Mouse (Mus musculus): ENCODE measurements around the gene Fgf2. TPM values are rescaled to one million over a fixed set of nuclear protein-coding genes. Genes with fewer than 3 reads are reported as not detected.

Fgf2 gene
- total RNA-seq, 2 experiments from 2014 or later = 15.9 to 17.5 TPM

GRCm38 (mm10) chr3:37414413-37414960, 66.3 kb downstream of the Fgf2 start:
- peak; percentile 84 for DNase-seq

- DNase-seq = no peak
Measured at GRCm38 (mm10) chr3:37418341-37418740, 70.2 kb downstream of the Fgf2 start.

GRCm38 (mm10) chr3:37418961-37419457, 70.9 kb downstream of the Fgf2 start:
- peak; percentile 57 for DNase-seq

GRCm38 (mm10) chr3:37419458-37419991, 71.4 kb downstream of the Fgf2 start, which contains the start of gene Spata5:
TSS of gene Spata5 (plus strand) at chr3:37419896.
- peak; percentile 97 for DNase-seq

GRCm38 (mm10) chr3:37420072-37420471, 71.9 kb downstream of the Fgf2 start, which contains the start of gene Nudt6:
TSS of gene Nudt6 (minus strand) at chr3:37420211.
- peak; percentile 94 for DNase-seq

- DNase-seq = no peak
Measured at GRCm38 (mm10) chr3:37420641-37421040, 72.5 kb downstream of the Fgf2 start.

- no peak for DNase-seq
Measured at GRCm38 (mm10) chr3:37421179-37421578, 73.0 kb downstream of the Fgf2 start.

GRCm38 (mm10) chr3:37426069-37426468, 77.9 kb downstream of the Fgf2 start:
- DNase-seq = no peak

GRCm38 (mm10) chr3:37430359-37430758, 82.2 kb downstream of the Fgf2 start:
- DNase-seq = no peak

- no peak for DNase-seq
Measured at GRCm38 (mm10) chr3:37439770-37440169, 91.6 kb downstream of the Fgf2 start.

- no peak for DNase-seq
Measured at GRCm38 (mm10) chr3:37443409-37443808, 95.3 kb downstream of the Fgf2 start.

GRCm38 (mm10) chr3:37455992-37456391, 107.8 kb downstream of the Fgf2 start:
- no peak for DNase-seq

Other genes starting within 250 kb of the Fgf2 start
- gene Il2, start 222.4 kb upstream of the Fgf2 start, total RNA-seq (2021) = not detected
- gene Il21, start 115.7 kb upstream of the Fgf2 start, total RNA-seq (2021) = not detected
- 1 to 10 TPM; 1.1 to 1.6 TPM for gene Bbs12, start 35.8 kb upstream of the Fgf2 start, total RNA-seq (2021)
- 1 to 10 TPM in 1 of 2 experiments, under 1 TPM in 1; 0.63 to 1.5 TPM for gene Cetn4, start 35.6 kb upstream of the Fgf2 start, total RNA-seq (2021)
- 10 to 100 TPM; 14.5 to 14.8 TPM for gene Spata5, start 71.5 kb downstream of the Fgf2 start, total RNA-seq (2021)
- gene Nudt6, start 71.9 kb downstream of the Fgf2 start, total RNA-seq (2021) = 10 to 100 TPM; 24.8 to 25.5 TPM

All from gastrocnemius, postnatal 10 days (tissue).